Mouse (Mus musculus) layer of hippocampus, adult 18-20 months (tissue): ENCODE results near the gene Dnajc22. TPM values are rescaled to one million over a fixed set of nuclear protein-coding genes. Genes with fewer than 3 reads are reported as not detected.

Experiments used
- microRNA-seq, 2 experiments: library from miRNA; unstranded; fragments of <30 nt; microRNA quantifications; one replicate each; pipeline ENCODE4 v1.2.0; 2021
- total RNA-seq, 2 experiments: library from RNA; stranded (reverse); gene quantifications; 2 replicates each; pipeline ENCODE4 v1.2.3; 2021

The Dnajc22 gene
- total RNA-seq, 2 experiments from 2014 or later, result 0.20 to 0.27 TPM

Small RNA genes lying within 50 kb of the gene (microRNA-seq; reads per million reads assigned to microRNA genes)
- gene Mir6960, result 0 to 0.20 reads per million in 2 experiments

Other genes with a start within 250 kb of the Dnajc22 start
- gene Kmt2d, start 222.0 kb upstream of the Dnajc22 start, total RNA-seq, result 100 to 1,000 TPM in 1 of 2 experiments, 10 to 100 TPM in 1; 89.1 to 103 TPM
- 1 to 10 TPM; 5.7 to 6.3 TPM for gene Rhebl1, start 198.6 kb upstream of the Dnajc22 start, total RNA-seq
- gene Dhh, start 194.6 kb upstream of the Dnajc22 start, total RNA-seq, result under 1 TPM; 0.08 to 0.15 TPM
- gene Lmbr1l, start 174.9 kb upstream of the Dnajc22 start, total RNA-seq, result 10 to 100 TPM; 13.7 to 14.0 TPM
- 100 to 1,000 TPM; 448 to 490 TPM for gene Tuba1b, start 158.6 kb upstream of the Dnajc22 start, total RNA-seq
- gene Gm49450, start 139.6 kb upstream of the Dnajc22 start, total RNA-seq, result not detected
- 100 to 1,000 TPM; 699 to 750 TPM for gene Tuba1a, start 139.5 kb upstream of the Dnajc22 start, total RNA-seq
- gene Tuba1c, start 63.3 kb upstream of the Dnajc22 start, total RNA-seq, result 10 to 100 TPM; 48.9 to 55.6 TPM
- 1 to 10 TPM in 1 of 2 experiments, under 1 TPM in 1; 0.61 to 1.1 TPM for gene Prph, start 38.0 kb upstream of the Dnajc22 start, total RNA-seq
- under 1 TPM in 1 of 2 experiments, not detected in 1; 0.72 TPM for gene Troap, start 18.6 kb upstream of the Dnajc22 start, total RNA-seq
- gene C1ql4, start 5.4 kb upstream of the Dnajc22 start, total RNA-seq, result not detected
- 10 to 100 TPM; 30.1 to 31.4 TPM for gene Spats2, start 32.7 kb downstream of the Dnajc22 start, total RNA-seq
- gene Kcnh3, start 131.7 kb downstream of the Dnajc22 start, total RNA-seq, result 10 to 100 TPM; 91.0 to 91.6 TPM
- gene Mcrs1, start 158.8 kb downstream of the Dnajc22 start, total RNA-seq, result 10 to 100 TPM; 77.2 to 78.3 TPM
- 10 to 100 TPM; 93.2 to 93.7 TPM for gene Prpf40b, start 201.9 kb downstream of the Dnajc22 start, total RNA-seq
- gene Fam186b, start 202.7 kb downstream of the Dnajc22 start, total RNA-seq, result 1 to 10 TPM; 1.6 to 2.2 TPM